ENCODE assay signal across 27 mouse cellular contexts in genomic region chr7:110414276-110414675, GRCm38 (mm10).
DNase-seq lines count a peak whose midpoint lies in the region; ATAC-seq and TF ChIP-seq lines count a peak whose summit lies in the region.
"Had no signal": no experiment of that assay in that cellular context is flagged by ENCODE, and none has a peak within 500 bp of the region (broad histone marks: within the 10 kb centered on the region; RNA-seq: fewer than 3 reads in every experiment).

No protein-coding gene starts in this region.

- WGBS in kidney, adult 2 months: 51% methylated on average over 5 of the region's 5 CpGs
- WGBS in kidney, embryonic 14.5 days: 82% methylated on average over 5 of the region's 5 CpGs

- no peaks in the 10 kb centered on the region for H3K9me3 ChIP-seq in kidney, embryonic 14.5 days (ENCODE audit: control insufficient read depth, low read length)
- H3K9me3 ChIP-seq: embryonic facial prominence, embryonic 12.5 days; embryonic facial prominence, embryonic 15.5 days; forebrain, embryonic 10.5 days; forebrain, embryonic 13.5 days; heart, embryonic 12.5 days; heart, embryonic 15.5 days; hindbrain, embryonic 10.5 days; hindbrain, embryonic 13.5 days had no signal

- no peak for TF ChIP-seq POLR2A in kidney, adult 2 months (IDR thresholded peaks at IDR 0.05; ENCODE audit: low read depth, low read length)

- H3K36me3 ChIP-seq in kidney, adult 2 months (ENCODE audit: control insufficient read depth, insufficient read depth, low read length): no peaks in the 10 kb centered on the region; the same call in none of the 2 replicates
- H3K36me3 ChIP-seq in kidney, embryonic 14.5 days (ENCODE audit: control insufficient read depth, insufficient read depth, low read length): peaks cover 6% of the 10 kb centered on the region; the same call in 1 of the 2 replicates
- H3K36me3 ChIP-seq: embryonic facial prominence, embryonic 15.5 days had no signal

- peak overlapping the region; percentile 63 for H3K27ac ChIP-seq in gastrocnemius, adult 2 months
- H3K27ac ChIP-seq in kidney, adult 2 months (ENCODE audit: insufficient read depth, low read depth, low read length): no peak overlapping the region
- H3K27ac ChIP-seq in kidney, embryonic 14.5 days (ENCODE audit: low read depth, low read length): no peak overlapping the region
- H3K27ac ChIP-seq: embryonic facial prominence, embryonic 12.5 days; embryonic facial prominence, embryonic 15.5 days; forebrain, embryonic 10.5 days; forebrain, embryonic 13.5 days; heart, embryonic 15.5 days; hindbrain, embryonic 10.5 days; hindbrain, embryonic 13.5 days had no signal

- no peak overlapping the region for H3K4me2 ChIP-seq in kidney, embryonic 14.5 days (replicated peaks; ENCODE audit: low read depth, low read length)
- H3K4me2 ChIP-seq: embryonic facial prominence, embryonic 12.5 days; embryonic facial prominence, embryonic 15.5 days; forebrain, embryonic 13.5 days; heart, embryonic 12.5 days; heart, embryonic 15.5 days; hindbrain, embryonic 13.5 days had no signal

- H3K9ac ChIP-seq in kidney, embryonic 14.5 days (ENCODE audit: low read depth, low read length): no peak overlapping the region
- H3K9ac ChIP-seq: embryonic facial prominence, embryonic 12.5 days; embryonic facial prominence, embryonic 15.5 days; forebrain, embryonic 13.5 days; heart, embryonic 12.5 days; heart, embryonic 15.5 days; hindbrain, embryonic 13.5 days had no signal

- peaks cover 2% of the 10 kb centered on the region; the same call in 1 of the 2 replicates for H3K4me1 ChIP-seq in kidney, adult 2 months (ENCODE audit: control insufficient read depth, insufficient read depth, low read length)
- H3K4me1 ChIP-seq in kidney, embryonic 14.5 days (ENCODE audit: control insufficient read depth, insufficient read depth, low read length): no peaks in the 10 kb centered on the region
- H3K4me1 ChIP-seq: embryonic facial prominence, embryonic 12.5 days; embryonic facial prominence, embryonic 15.5 days; forebrain, embryonic 10.5 days; forebrain, embryonic 13.5 days; hindbrain, embryonic 10.5 days; hindbrain, embryonic 13.5 days had no signal

- intact Hi-C loops in gastrocnemius, adult 2 months (cut with DNase I): no loop called here
- intact Hi-C loops in gastrocnemius, postnatal 36 days (cut with DNase I): no loop called here

- DNase-seq in gastrocnemius, adult 2 months: no peak
- no peak for DNase-seq in gastrocnemius, postnatal 36 days
- DNase-seq in kidney, adult 2 months: peak; percentile 79
- DNase-seq in kidney, postnatal 14 days: peak; percentile 50
- peak; percentile 62 for DNase-seq in yolk sac, embryonic 10.5 days (ENCODE audit: low spot score)
- DNase-seq in lung, postnatal 10 days: no peak
- DNase-seq in spleen, postnatal 36 days (ENCODE audit: low spot score in 2 of 2): no peak
- DNase-seq: adrenal gland, postnatal 10 days; adrenal gland, postnatal 36 days; cerebellum, adult 18-20 months; cerebellum, adult 9-10 months; cerebellum, postnatal 14 days; gastrocnemius, postnatal 14 days; heart, postnatal 10 days; heart, postnatal 36 days had no signal

- no peak for TF ChIP-seq CTCF in gastrocnemius, adult 2 months (IDR thresholded peaks at IDR 0.05)
- TF ChIP-seq CTCF in kidney, adult 2 months (conservative IDR thresholded peaks at IDR 0.05; ENCODE audit: insufficient read depth, insufficient read length, low read depth, low read length): no peak

- H3K27me3 ChIP-seq in kidney, adult 2 months (replicated peaks; ENCODE audit: control insufficient read depth, insufficient read depth, low read length): no peaks in the 10 kb centered on the region
- H3K27me3 ChIP-seq in kidney, embryonic 14.5 days (ENCODE audit: control insufficient read depth, insufficient read depth, low read length): no peaks in the 10 kb centered on the region
- H3K27me3 ChIP-seq: embryonic facial prominence, embryonic 12.5 days; embryonic facial prominence, embryonic 15.5 days; forebrain, embryonic 13.5 days; heart, embryonic 12.5 days; heart, embryonic 15.5 days; hindbrain, embryonic 13.5 days; Patski had no signal

- no peak overlapping the region for H3K4me3 ChIP-seq in gastrocnemius, adult 2 months
- no peak overlapping the region for H3K4me3 ChIP-seq in kidney, adult 2 months (ENCODE audit: insufficient read depth, low read depth, low read length)
- no peak overlapping the region for H3K4me3 ChIP-seq in kidney, embryonic 14.5 days (ENCODE audit: low read length)
- H3K4me3 ChIP-seq: embryonic facial prominence, embryonic 12.5 days; embryonic facial prominence, embryonic 15.5 days; forebrain, embryonic 10.5 days; forebrain, embryonic 13.5 days; heart, embryonic 12.5 days; heart, embryonic 15.5 days; hindbrain, embryonic 10.5 days; hindbrain, embryonic 13.5 days had no signal

- no peak for ATAC-seq in kidney, embryonic 14.5 days (ENCODE audit: low FRiP score, low TSS enrichment)
- ATAC-seq: forebrain, embryonic 13.5 days; forebrain, embryonic 16.5 days; hindbrain, embryonic 16.5 days; Patski had no signal

Comparison
In these comparisons a context has a peak if more than half of its experiments do, and no peak if none do; other contexts are left out.
1. DNase-seq: peak in kidney, adult 2 months (single experiment), kidney, postnatal 14 days (single experiment) and yolk sac, embryonic 10.5 days (single experiment); none in gastrocnemius, adult 2 months (single experiment), gastrocnemius, postnatal 36 days (0 of 2), lung, postnatal 10 days (single experiment) and spleen, postnatal 36 days (0 of 2).